Mouse (Mus musculus) left cerebral cortex, postnatal 25 days (tissue): ENCODE measurements around the gene Ttc3. TPM values are rescaled to one million over a fixed set of nuclear protein-coding genes. Genes with fewer than 3 reads are reported as not detected.
A peak's percentile ranks its signal among the peaks of the same experiment; 100 is the strongest.
"Not testable (repeated sequence)": the region's sequence is repeated elsewhere in the genome, so short reads cannot be mapped to it uniquely, and the experiment has no call there.

Experiments used
- DNase-seq, 2 experiments: peaks; one replicate each; pipeline ENCODE4 v3.0.0; 2022; ENCODE audit warnings: low spot score in 2 of 2, mixed read lengths in 1 of 2
- intact Hi-C: fragments of 180-260 bp; cut with DNase I; formaldehyde crosslinking; loops from one replicate; pipeline ENCODE4 v1.15.1; 2025
- total RNA-seq, 2 experiments: library from RNA; stranded (reverse); gene quantifications; 2 replicates each; pipeline ENCODE4 v1.2.3; 2021

Ttc3 gene
- total RNA-seq, 2 experiments from 2014 or later = 933 to 947 TPM

DNA sequence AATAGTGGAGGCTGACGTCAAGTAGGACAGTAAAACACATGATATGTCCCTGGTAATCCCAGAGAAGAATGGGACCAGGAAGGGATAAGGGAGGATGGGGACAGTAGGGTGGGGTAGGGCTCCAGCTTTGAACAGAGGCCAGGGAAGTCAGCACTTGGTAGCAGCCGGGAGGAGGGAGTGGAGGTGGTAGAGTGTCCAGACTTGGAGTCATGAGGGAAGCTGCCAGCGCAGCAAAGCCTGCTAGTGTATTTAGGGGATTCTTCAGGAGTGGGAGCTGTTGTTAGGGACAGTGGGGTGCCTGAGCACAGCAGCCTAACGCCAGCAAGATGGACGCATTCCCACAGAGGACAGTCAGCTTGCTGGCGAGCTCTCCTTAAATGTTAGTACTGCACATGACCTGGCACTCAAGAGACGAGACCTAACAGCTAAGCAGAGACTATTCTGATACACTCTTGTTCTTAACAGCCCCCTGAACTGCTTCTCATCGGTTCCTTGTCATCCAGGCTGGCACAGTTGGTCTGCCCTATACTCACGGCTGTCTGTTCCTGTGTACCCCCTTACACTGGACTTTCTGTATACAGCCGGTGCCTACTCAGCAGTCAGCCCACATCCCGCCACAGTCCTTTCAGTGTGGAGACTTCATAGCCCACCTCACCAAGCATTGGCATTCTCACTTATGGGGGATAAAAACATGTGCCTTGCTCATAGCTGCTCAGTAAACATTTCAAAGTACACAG lies 102.8 kb downstream of the Ttc3 start:
- intact Hi-C loops = no loop called here
- DNase-seq = peak in 1 of 2 experiments; percentile 54

DNA sequence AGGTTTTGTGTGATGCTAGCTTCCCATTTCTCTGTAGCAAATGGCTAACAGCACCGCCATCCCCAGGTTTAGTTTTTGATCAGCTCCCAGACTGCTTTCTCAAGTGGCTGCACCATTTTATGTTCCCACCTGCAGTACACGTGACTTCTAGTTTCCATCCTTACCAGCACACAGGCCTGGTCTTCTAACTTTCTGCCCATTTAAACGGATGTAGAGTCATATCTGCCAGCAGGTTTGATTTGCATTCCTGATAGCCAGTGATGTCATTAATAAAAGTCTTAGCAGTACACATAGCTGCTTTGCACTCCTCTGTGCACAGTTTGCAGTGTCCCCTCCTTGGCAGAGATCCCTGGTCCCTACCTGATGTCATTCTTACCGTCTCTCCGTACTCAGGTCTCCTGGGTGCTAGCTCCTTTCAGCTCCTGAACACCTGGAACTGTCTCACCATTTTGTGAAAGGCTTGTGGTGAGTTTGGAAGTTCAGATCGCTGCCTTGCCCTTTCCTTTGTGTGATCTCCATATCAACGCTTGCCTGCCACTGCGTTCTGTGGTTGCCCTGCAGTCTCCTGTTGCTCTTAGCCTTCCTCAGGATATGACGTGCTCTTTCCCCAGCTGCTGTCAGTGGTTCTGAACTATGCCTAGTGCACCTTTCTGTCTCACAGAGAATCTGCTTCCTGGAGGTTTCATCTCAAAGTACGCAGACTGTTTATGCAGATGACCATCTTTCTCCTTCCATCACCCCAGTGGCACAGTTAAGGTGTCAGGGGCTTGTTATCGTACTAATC lies 114.5 kb downstream of the Ttc3 start:
- DNase-seq = no peak
- intact Hi-C loops = no loop called here

DNA sequence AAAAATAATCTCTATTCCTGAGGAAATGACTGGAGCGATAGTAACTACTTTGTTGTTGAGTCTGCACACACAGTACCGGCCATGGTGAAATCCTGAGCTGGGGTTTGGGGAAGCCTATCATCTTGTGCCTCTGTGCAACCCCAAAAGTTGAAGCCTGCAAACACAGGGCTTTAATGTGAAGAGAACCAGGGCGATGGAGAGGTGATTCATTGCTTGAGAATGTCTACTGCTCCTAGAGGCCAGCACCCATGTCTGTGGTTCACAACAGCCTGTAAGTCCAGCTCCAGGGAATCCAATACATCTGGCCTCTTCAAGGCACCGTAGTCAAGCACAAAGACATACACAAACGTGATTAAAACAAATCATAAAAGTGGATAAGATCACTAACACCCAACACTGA lies 116.9 kb downstream of the Ttc3 start:
- intact Hi-C loops = no loop called here
- no peak for DNase-seq

DNA sequence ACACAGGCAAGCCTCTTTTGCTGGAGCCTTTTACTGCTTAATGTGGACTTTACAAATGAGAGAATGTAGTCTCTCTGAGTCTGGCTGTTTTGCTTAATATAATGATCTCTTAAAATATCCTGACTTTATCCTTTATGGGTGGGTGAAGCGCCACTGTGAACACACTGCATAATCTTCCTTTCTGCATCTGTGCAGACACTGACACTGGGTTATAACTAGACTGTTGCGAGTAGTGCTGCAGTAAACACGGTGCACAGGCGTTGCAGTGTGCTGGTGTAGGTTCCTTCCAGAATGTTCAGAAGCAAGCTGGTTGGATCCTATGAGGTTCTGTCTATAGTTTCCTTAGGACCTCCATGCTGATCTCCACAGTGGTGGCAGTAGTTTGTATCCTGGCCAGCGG lies 118.9 kb downstream of the Ttc3 start:
- DNase-seq = peak; percentile 27 to 87
- intact Hi-C loops = no loop called here

DNA sequence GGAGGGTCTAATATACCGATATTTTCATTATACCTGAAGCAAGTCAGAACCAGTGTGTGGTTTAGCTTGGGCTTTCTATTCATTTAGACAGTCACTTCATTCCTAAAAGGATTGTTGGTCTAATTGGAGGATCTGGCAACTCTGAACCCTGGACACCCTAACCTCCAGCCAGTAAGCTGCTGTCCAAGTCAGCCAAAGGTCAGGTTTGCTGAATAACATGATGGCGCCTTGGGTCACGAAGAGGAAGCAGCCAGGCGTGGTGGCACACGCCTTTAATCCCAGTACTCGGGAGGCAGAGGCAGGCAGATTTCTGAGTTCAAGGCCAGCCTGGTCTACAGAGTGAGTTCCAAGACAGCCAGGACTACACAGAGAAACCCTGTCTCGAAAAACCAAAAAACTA lies 126.8 kb downstream of the Ttc3 start:
- DNase-seq, intact Hi-C loops: not testable (repeated sequence)

DNA sequence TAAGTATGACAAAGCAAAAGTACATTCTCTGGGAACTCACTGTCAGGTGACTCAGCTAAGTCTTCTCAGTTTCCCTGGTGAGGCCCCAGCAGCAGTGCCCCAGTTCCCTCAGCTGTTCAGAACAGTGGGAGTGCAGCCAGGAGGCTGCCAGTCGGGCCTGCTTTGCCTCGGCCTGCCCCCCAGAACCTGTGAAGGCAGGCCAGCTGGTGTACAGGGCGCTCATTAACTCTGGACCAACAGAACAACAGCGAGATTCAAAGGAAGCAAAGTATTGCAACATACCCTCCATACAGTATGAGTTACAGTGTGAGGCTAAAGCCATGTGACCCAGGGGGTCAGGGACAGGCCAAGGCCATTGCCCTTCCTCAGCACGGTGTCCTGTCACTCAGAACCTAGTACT lies 127.5 kb downstream of the Ttc3 start:
- DNase-seq = peak; percentile 62 to 82
- intact Hi-C loops = no loop called here

DNA sequence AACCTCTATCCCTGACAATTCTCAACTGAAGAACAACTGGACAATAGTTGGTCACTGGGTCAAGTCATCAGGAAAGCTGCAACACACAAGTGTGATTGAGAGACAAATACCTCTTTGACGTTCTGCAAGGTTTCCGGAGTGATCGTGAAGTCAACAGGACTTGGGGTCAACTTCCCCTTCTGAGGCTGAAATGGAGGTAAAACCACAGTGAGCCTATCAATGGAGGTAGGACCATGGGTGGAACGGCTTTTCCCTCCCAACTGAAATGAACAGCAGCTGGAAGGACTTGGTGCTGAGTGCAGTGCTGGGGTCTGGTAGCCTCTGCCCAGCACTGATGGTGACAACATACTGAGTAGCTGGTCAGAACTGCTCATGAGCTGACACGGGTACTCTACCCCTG lies 133.8 kb downstream of the Ttc3 start:
- intact Hi-C loops = no loop called here
- DNase-seq = no peak

DNA sequence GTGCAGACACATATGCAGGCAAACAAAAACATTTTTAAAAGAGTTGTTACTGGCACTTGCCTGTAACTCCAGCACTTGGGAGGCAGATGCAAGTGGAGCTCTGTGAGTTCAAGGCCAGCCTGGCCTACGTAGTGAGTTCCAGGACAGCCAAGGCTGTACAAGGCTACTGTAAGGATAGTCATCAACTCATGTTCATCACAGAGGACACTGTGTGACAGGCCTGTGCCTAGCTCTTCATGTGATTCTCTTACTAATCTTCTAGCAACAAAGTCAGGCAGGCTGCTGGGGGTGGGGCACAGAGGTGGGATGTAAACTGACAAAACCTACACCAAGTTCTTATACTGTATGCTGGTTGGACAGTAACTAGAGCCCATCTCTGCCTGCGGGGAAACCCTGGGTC lies 136.7 kb downstream of the Ttc3 start:
- intact Hi-C loops = no loop called here
- no peak for DNase-seq

DNA sequence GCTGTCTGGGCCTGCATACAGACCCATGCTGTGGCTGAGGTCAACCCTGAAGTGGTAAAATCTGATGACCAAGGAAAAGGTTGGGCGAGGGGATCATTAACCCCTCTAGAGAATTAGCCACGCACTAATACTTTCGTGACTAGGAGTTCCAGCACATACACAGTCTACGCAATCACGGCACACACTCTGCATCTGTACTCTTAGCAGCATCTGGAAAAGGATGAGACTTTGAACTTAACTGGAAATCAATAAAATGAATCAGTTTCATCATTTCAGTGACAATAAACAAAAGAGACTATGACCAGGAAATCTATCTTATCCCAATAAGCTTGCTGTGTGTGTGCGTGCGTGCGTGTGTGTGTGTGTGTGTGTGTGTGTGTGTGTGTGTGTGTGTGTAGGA lies 138.4 kb downstream of the Ttc3 start:
- intact Hi-C loops = no loop called here
- DNase-seq = no peak

DNA sequence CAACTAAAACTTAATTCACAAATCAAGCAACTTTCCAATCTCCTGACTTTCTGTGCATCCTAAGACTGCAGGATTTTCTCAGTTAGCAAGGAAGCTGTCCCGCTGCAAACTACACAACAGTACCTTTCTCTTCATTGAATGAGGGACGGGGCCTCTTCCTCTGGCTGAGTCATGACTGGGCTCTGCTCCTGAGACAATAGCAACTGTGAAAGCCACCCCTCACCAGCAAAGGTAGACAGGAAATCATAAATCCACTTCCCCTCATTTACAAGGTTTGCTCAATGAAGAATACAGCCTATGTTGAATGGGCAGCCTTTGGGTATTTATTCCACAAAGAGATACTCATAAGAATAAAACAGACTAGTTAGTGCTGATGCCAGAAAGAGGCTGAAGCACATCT lies 139.6 kb downstream of the Ttc3 start:
- intact Hi-C loops = no loop called here
- DNase-seq = no peak

DNA sequence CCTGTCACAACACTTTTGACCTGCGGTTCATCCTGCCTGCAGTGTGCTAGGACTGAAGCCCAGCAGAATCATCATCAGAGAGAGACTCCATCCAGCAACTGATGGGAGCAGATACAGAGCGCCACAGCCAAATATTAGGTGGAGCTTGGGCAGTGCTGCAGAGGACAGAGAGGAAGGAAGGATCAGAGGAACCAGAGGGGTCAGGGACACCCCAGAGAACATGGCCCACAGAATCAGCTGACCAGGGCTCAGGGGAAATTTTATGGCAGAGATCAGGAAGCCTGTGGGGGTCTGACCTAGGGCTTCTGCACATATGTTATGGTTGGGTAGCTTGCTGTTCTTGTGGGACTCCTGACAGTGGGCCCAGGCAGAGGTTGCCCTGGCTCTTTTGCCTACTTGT lies 147.2 kb downstream of the Ttc3 start:
- intact Hi-C loops = no loop called here
- DNase-seq = no peak

Other genes with a start within 250 kb of the Ttc3 start
- gene Hlcs, start 57.0 kb upstream of the Ttc3 start, total RNA-seq = 10 to 100 TPM; 15.7 to 16.1 TPM
- not detected for gene Ripply3, start 42.2 kb upstream of the Ttc3 start, total RNA-seq
- gene Pigp, start 1.2 kb downstream of the Ttc3 start, total RNA-seq = 10 to 100 TPM; 36.6 to 42.6 TPM
- gene Vps26c, start 156.2 kb downstream of the Ttc3 start, total RNA-seq = 10 to 100 TPM; 29.4 to 33.7 TPM
- gene Dyrk1a, start 199.4 kb downstream of the Ttc3 start, total RNA-seq = 10 to 100 TPM; 88.1 to 92.8 TPM